Mouse (Mus musculus): ENCODE results near the gene Mast4. TPM values are rescaled to one million over a fixed set of nuclear protein-coding genes. Genes with fewer than 3 reads are reported as not detected.

Mast4 gene
- polyA plus RNA-seq, 1 experiment from 2014 or later, result 21.1 TPM

DNA sequence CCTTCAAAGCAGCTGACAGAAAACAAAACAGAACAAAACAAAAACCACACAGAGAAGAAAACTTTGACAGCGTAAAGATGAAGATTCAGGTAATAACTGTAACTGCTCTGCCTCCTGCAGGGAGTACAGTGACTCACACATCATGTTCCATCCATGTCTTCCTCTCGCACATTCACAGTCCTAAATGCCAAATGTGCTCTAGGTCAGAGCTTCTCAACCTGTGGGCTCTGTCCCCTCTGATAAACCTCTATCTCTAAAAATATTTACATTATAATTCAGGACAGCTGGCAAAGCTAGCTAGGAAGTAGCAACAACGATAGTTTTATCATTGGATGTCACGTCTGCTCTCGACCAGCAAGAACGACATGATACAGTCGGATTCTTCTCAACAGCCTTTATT is 517.6 kb downstream of the Mast4 start:
- Histone ChIP-seq H3K4me1 (ENCODE audit: control insufficient read depth, insufficient read depth, low read length) (no peaks in the 10 kb centered on the region), H3K36me3 (ENCODE audit: control insufficient read depth, insufficient read depth, low read length) (no peaks in the 10 kb centered on the region), H3K27me3 (replicated peaks; ENCODE audit: control insufficient read depth, insufficient read depth, low read length) (no peaks in the 10 kb centered on the region), H3K27ac (replicated peaks; ENCODE audit: low read depth, low read length) (no peak overlapping the region), H3K9me3 (ENCODE audit: control insufficient read depth, low read length) (no peaks in the 10 kb centered on the region), H3K4me3 (ENCODE audit: low read depth, low read length) (no peak overlapping the region), H3K4me2 (ENCODE audit: low read depth, low read length) (no peak overlapping the region), H3K9ac (ENCODE audit: low read depth, low read length) (no peak overlapping the region)
- 91% methylated on average over 7 of the region's 7 CpGs for WGBS
- no peak for ATAC-seq (ENCODE audit: low read depth)
- DNase-seq (ENCODE audit: low spot score), result no peak

DNA sequence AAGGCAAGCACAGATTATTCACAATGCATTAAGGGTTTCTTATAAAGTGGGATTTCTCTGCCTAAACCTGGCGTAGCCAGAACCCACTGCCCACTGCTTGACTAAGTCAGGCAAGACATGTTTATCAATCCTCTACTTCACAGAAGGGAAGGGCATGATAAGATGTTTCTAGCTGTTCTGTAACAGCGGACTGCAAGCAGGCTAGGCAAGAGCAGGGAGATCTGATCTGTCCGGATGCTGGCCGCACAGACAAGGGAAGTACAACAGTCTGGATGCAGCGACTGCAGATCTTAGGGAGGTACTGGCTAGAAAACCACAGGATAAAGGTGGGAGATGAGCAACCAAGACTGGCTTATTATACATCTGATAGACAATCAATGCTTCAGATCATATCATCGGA is 519.1 kb downstream of the Mast4 start:
- ATAC-seq (ENCODE audit: low read depth) (no peak), DNase-seq (ENCODE audit: low spot score) (no peak)
- Histone ChIP-seq H3K4me3 (ENCODE audit: low read depth, low read length) (no peak overlapping the region), H3K36me3 (ENCODE audit: control insufficient read depth, insufficient read depth, low read length) (no peaks in the 10 kb centered on the region), H3K4me1 (ENCODE audit: control insufficient read depth, insufficient read depth, low read length) (peaks cover 9% of the 10 kb centered on the region), H3K4me2 (ENCODE audit: low read depth, low read length) (no peak overlapping the region), H3K9me3 (ENCODE audit: control insufficient read depth, low read length) (no peaks in the 10 kb centered on the region), H3K9ac (ENCODE audit: low read depth, low read length) (no peak overlapping the region), H3K27ac (replicated peaks; ENCODE audit: low read depth, low read length) (no peak overlapping the region), H3K27me3 (replicated peaks; ENCODE audit: control insufficient read depth, insufficient read depth, low read length) (no peaks in the 10 kb centered on the region)
- WGBS, result 92% methylated on average over 6 of the region's 6 CpGs

DNA sequence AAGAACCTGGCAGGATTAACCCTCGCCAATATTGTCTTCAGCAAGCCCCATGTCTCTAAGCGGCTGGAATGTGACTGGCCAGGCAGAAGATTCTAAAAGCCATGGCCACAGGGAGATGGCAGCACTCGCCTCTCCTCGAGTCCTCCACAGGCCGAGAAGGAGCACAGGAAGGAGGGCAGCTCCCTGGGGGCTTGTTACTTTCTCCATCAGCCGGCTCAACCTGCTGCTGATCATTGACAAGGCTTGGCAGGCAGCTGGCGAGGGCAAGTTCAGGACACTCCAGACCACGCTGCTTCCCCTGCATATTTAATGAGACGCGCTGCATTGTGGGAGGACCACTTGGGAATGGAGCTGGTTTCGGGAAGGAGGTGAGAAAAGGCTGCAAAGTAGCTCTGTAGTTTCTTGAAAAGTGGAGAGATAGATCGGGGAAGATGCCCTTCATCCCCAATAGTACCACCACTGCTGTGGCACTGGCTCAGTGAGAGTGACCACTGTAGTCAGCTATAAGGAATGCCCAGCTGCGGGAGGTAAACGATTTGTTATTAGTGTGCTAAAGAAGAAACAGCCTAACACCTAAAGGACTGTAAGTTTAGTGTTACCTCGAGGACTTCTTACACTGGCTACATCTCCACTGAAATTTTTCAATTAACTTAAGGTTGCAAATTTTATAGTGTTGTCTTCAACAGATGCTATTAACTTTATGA is 523.0 kb downstream of the Mast4 start:
- H3K4me3 ChIP-seq (ENCODE audit: low read depth, low read length), result peak overlapping the region; percentile 27
- 17% methylated on average over 15 of the region's 15 CpGs for WGBS
- H3K9ac ChIP-seq (ENCODE audit: low read depth, low read length), result no peak overlapping the region
- ATAC-seq (ENCODE audit: low read depth), result peak; percentile 79; the same call in 1 of the 2 replicates
- no peaks in the 10 kb centered on the region for H3K9me3 ChIP-seq (ENCODE audit: control insufficient read depth, low read length)
- no peak overlapping the region for H3K27ac ChIP-seq (replicated peaks; ENCODE audit: low read depth, low read length)
- H3K36me3 ChIP-seq (ENCODE audit: control insufficient read depth, insufficient read depth, low read length), result no peaks in the 10 kb centered on the region
- H3K4me1 ChIP-seq (ENCODE audit: control insufficient read depth, insufficient read depth, low read length), result peaks cover 9% of the 10 kb centered on the region
- peak overlapping the region; percentile 56 for H3K4me2 ChIP-seq (ENCODE audit: low read depth, low read length)
- no peaks in the 10 kb centered on the region for H3K27me3 ChIP-seq (replicated peaks; ENCODE audit: control insufficient read depth, insufficient read depth, low read length)
- DNase-seq (ENCODE audit: low spot score), result peak; percentile 75

DNA sequence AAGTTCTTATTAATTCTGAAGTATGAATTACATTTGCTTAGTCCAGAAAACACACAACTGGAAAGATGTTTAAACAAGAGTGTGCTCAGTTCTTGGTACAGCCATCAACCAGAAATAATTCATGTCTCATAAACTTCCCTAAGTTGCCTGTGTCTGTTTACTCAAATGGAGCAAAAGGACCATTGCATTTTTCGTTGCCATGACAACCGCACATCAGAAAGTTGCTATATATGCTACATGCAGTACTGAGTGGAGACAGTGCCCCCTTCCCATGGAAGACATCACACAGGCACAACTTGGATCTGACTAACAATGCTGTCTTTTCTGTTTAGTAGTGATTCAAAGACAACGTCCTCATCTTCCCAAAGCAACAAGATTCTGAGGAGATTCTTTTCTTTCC is 527.6 kb downstream of the Mast4 start:
- Histone ChIP-seq H3K36me3 (ENCODE audit: control insufficient read depth, insufficient read depth, low read length) (no peaks in the 10 kb centered on the region), H3K9me3 (ENCODE audit: control insufficient read depth, low read length) (no peaks in the 10 kb centered on the region), H3K4me2 (ENCODE audit: low read depth, low read length) (no peak overlapping the region), H3K27me3 (replicated peaks; ENCODE audit: control insufficient read depth, insufficient read depth, low read length) (no peaks in the 10 kb centered on the region), H3K4me3 (ENCODE audit: low read depth, low read length) (no peak overlapping the region), H3K27ac (replicated peaks; ENCODE audit: low read depth, low read length) (no peak overlapping the region), H3K4me1 (ENCODE audit: control insufficient read depth, insufficient read depth, low read length) (peaks cover 15% of the 10 kb centered on the region), H3K9ac (ENCODE audit: low read depth, low read length) (no peak overlapping the region)
- WGBS, result 85% methylated on average over 3 of the region's 3 CpGs
- ATAC-seq (ENCODE audit: low read depth) (no peak), DNase-seq (ENCODE audit: low spot score) (no peak)

DNA sequence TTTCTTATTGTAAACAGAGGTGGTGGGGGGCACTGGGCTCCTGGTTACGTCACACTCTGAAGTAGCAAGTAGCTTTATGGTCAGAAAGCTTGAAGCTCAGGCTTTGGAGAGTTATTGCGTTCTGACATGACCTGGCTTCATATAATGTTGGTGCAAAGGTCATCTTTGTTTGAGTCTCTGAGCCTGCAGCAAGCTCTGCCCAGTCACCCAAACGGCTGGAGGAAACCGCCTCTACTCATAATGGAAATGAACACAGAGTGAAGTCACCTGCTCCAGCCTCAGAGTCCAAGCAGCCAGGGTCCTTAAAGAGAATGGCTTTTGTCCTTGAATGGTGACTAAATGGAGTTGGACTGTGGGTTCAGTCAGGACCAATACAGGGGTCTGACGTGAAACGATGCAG is 529.1 kb downstream of the Mast4 start:
- Histone ChIP-seq H3K36me3 (ENCODE audit: control insufficient read depth, insufficient read depth, low read length) (no peaks in the 10 kb centered on the region), H3K27me3 (replicated peaks; ENCODE audit: control insufficient read depth, insufficient read depth, low read length) (no peaks in the 10 kb centered on the region), H3K9me3 (ENCODE audit: control insufficient read depth, low read length) (no peaks in the 10 kb centered on the region), H3K4me2 (ENCODE audit: low read depth, low read length) (no peak overlapping the region), H3K4me1 (ENCODE audit: control insufficient read depth, insufficient read depth, low read length) (peaks cover 7% of the 10 kb centered on the region), H3K27ac (replicated peaks; ENCODE audit: low read depth, low read length) (no peak overlapping the region), H3K9ac (ENCODE audit: low read depth, low read length) (no peak overlapping the region), H3K4me3 (ENCODE audit: low read depth, low read length) (no peak overlapping the region)
- ATAC-seq (ENCODE audit: low read depth) (no peak), DNase-seq (ENCODE audit: low spot score) (no peak)
- WGBS, result 76% methylated on average over 6 of the region's 6 CpGs

DNA sequence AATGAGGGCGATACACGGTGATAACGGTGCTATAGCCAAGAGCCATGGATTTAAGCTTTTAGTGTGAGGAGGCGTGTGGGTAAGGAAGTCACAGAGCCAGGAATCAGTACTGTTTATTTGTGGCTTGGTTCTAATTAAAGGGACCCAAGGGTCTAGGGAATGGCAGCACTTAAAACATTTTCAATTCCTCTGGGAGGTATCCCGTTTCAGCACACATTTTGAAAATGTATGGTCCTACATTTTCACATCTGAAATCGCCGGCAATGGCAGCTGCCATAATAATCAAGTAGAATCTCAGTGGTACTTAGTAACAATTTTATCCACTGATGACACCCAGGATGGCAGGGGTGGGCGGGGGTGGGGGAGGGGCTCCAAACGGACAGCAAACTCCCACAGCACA is 531.1 kb downstream of the Mast4 start:
- peak; percentile 53 for DNase-seq (ENCODE audit: low spot score)
- Histone ChIP-seq H3K36me3 (ENCODE audit: control insufficient read depth, insufficient read depth, low read length) (no peaks in the 10 kb centered on the region), H3K9me3 (ENCODE audit: control insufficient read depth, low read length) (no peaks in the 10 kb centered on the region), H3K27me3 (replicated peaks; ENCODE audit: control insufficient read depth, insufficient read depth, low read length) (no peaks in the 10 kb centered on the region), H3K9ac (ENCODE audit: low read depth, low read length) (no peak overlapping the region), H3K4me2 (ENCODE audit: low read depth, low read length) (no peak overlapping the region), H3K4me1 (ENCODE audit: control insufficient read depth, insufficient read depth, low read length) (peaks cover 7% of the 10 kb centered on the region), H3K4me3 (ENCODE audit: low read depth, low read length) (no peak overlapping the region), H3K27ac (replicated peaks; ENCODE audit: low read depth, low read length) (no peak overlapping the region)
- peak; percentile 18; the same call in 1 of the 2 replicates for ATAC-seq (ENCODE audit: low read depth)
- 49% methylated on average over 9 of the region's 9 CpGs for WGBS

DNA sequence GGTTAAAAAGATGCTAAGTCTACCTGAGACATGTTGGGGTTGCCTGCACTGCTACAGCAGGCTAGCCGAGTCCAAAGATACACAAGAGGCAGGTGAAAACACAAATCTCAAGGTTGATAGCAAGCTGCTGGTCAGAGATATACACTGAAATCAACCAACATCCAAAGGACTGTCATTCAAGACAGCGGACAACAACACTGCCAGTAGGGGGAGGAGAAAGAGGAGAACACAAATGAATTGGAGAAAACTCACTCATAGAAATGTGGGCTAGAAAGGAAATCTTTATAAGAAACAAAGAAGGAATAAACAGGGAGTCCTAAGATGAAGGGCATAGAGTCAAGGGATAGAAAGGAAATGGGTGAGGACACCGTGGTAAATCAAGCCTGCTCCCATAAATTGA is 542.1 kb downstream of the Mast4 start:
- Histone ChIP-seq H3K9ac (ENCODE audit: low read depth, low read length) (no peak overlapping the region), H3K9me3 (ENCODE audit: control insufficient read depth, low read length) (no peaks in the 10 kb centered on the region), H3K36me3 (ENCODE audit: control insufficient read depth, insufficient read depth, low read length) (peaks cover 26% of the 10 kb centered on the region), H3K27me3 (replicated peaks; ENCODE audit: control insufficient read depth, insufficient read depth, low read length) (no peaks in the 10 kb centered on the region), H3K4me3 (ENCODE audit: low read depth, low read length) (no peak overlapping the region), H3K4me1 (ENCODE audit: control insufficient read depth, insufficient read depth, low read length) (no peaks in the 10 kb centered on the region), H3K27ac (replicated peaks; ENCODE audit: low read depth, low read length) (no peak overlapping the region), H3K4me2 (ENCODE audit: low read depth, low read length) (no peak overlapping the region)
- no peak for ATAC-seq (ENCODE audit: low read depth)
- 94% methylated on average over 3 of the region's 3 CpGs for WGBS
- no peak for DNase-seq (ENCODE audit: low spot score)

DNA sequence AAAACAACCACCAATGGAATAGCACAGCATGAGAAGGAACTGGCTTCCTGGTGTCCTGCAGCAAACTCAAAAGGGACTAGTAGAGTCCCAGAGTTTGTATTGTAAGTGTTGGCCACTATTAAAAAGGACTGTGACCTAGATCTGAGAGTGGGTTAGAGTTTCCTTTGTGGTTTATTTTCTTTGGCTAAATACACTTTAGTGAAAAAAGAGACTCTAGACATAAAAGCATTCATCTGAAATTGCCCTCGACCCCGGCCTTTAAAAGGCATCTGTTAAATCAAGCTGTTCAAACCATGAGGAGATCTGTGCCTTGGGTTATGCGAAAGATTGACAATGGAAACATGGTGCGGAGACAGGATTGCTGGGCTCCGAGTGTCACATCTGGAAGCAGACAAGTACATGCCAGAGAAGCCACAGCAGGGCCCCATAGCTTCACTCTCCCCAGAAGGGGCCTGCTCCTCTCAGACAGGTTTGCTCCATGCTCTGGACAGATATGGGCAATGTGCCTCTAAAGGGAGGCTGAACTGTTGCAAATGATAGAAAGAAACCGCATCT is 543.6 kb downstream of the Mast4 start:
- Histone ChIP-seq H3K4me3 (ENCODE audit: low read depth, low read length) (no peak overlapping the region), H3K27me3 (replicated peaks; ENCODE audit: control insufficient read depth, insufficient read depth, low read length) (no peaks in the 10 kb centered on the region), H3K9me3 (ENCODE audit: control insufficient read depth, low read length) (no peaks in the 10 kb centered on the region), H3K9ac (ENCODE audit: low read depth, low read length) (no peak overlapping the region), H3K36me3 (ENCODE audit: control insufficient read depth, insufficient read depth, low read length) (peaks cover 24% of the 10 kb centered on the region), H3K4me1 (ENCODE audit: control insufficient read depth, insufficient read depth, low read length) (no peaks in the 10 kb centered on the region; the same call in 1 of the 2 replicates), H3K4me2 (ENCODE audit: low read depth, low read length) (no peak overlapping the region), H3K27ac (replicated peaks; ENCODE audit: low read depth, low read length) (no peak overlapping the region)
- ATAC-seq (ENCODE audit: low read depth) (no peak), DNase-seq (ENCODE audit: low spot score) (peak; percentile 39)
- 36% methylated on average over 6 of the region's 6 CpGs for WGBS
